Mouse (Mus musculus): ENCODE data around the gene S100a8. TPM values are rescaled to one million over a fixed set of nuclear protein-coding genes. Genes with fewer than 3 reads are reported as not detected.
A peak's percentile ranks its signal among the peaks of the same experiment; 100 is the strongest.

Gene S100a8
- total RNA-seq (2021) = not detected
- long read RNA-seq, experiment 1 = 0 reads
- long read RNA-seq, experiment 2 = 0 reads

GRCm38 (mm10) chr3:90668846-90669245 is at the start of gene S100a8:
Gene S100a8, plus strand, starts transcription at chr3:90668978.
- intact Hi-C loops (cut with DNase I) = no loop called here
- no peak for DNase-seq

- DNase-seq = no peak
- intact Hi-C loops (cut with DNase I) = no loop called here
Measured at GRCm38 (mm10) chr3:90621552-90621951, 47.2 kb upstream of the S100a8 start.

GRCm38 (mm10) chr3:90623435-90624071 is 45.2 kb upstream of the S100a8 start:
- intact Hi-C loops (cut with DNase I) = no loop called here
- DNase-seq = no peak

DNA sequence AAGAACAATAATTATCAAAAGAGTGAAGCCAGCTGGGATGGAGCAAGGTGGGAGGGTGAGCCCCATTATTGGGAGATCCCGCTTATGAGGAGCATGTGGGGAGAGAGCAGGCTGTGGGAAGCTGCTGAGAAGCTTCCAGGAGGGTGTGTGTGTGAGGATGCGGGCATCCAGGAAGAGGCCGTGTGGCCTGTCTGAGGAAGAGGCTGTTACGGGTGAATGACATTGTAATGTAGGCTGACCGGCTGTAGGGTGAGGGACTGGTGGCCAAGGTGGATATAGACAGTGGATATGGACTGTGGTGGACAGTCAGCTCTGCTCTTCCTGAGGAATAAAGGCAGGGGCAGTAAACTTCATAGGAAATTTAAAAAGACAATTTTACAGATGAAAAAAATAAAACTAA is 43.3 kb upstream of the S100a8 start:
- intact Hi-C loops (cut with DNase I) = no loop called here
- no peak for DNase-seq

DNA sequence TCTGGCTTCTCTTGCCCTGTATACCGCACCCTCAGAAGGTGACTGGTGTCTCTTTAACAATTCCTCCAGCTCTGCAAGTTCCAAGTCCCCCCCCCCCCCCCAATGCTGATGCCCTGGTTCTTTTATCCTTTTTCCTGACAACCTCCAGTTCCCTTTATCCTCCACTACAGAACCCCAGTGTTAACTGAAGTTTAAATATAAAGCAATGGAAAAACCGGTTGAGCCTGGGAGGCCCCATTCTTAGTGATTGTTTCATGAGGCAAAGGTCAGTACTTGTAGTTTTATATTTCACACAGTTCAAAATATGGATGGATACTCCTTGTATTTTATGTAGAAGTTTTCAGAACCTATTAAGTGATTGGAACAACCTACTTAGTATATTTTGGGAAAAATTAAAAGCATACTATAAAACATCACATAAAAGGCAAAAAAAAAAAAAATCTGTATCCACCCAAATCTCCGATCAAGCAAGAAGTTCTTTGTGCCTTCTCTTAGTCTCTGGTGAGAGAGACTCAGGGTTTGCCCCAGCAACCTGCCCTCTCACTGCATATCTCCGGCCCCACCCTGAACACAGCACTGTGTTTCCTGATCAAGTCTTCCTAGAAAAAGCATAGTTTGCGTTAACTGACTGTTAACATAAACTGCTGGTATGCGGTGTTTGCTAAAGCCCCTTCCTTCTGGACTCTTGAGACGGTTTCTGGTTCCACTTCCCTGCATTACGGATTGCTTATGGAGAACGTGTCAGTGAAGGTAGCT is 42.3 kb upstream of the S100a8 start:
- no peak for DNase-seq
- intact Hi-C loops (cut with DNase I) = no loop called here

DNA sequence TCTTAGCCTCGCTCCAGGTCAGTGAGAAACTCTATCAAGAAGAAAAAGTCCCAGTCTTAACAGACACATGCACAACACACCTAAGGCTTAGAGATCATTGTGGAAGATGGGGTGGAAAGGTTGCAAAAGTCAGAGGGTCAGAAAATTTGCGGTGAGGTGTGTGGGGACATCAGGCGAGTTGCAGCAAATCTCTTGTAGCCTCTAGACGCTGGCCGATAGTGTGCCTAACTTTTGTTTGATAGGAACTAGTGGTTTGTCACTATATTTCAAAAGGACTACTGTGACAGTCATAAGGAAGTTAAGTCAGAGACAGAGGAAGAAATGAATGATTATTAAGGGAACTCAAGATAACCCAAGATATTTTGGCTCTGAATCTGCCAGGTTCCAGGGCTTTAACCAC is 41.4 kb upstream of the S100a8 start:
- intact Hi-C loops (cut with DNase I) = no loop called here
- no peak for DNase-seq

DNA sequence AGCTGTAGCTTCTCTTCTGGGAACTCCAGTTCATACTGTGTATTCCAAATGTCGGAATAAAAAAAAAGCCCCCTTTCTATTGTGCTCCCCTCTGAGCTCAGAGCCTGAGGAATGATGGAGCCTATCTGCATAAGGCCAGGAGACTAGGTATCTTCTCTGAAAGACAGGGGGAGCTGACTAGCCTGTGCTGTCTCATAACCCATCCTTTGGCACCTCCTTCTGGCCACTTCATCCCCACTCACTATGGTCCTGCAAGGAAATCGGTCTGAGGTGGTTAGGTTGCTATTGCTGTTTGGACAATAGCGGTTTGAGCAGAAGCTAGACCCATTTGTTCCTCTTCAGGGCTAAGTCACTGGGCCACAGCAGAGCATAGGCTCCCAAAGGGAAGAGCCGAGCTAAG is 41.0 kb upstream of the S100a8 start:
- intact Hi-C loops (cut with DNase I) = no loop called here
- no peak for DNase-seq

- intact Hi-C loops (cut with DNase I) = no loop called here
- DNase-seq = no peak
Measured at GRCm38 (mm10) chr3:90629298-90629697, 39.5 kb upstream of the S100a8 start.

GRCm38 (mm10) chr3:90631984-90632383 is 36.8 kb upstream of the S100a8 start:
- intact Hi-C loops (cut with DNase I) = no loop called here
- DNase-seq = no peak

GRCm38 (mm10) chr3:90638511-90639275 is 30.1 kb upstream of the S100a8 start:
- intact Hi-C loops (cut with DNase I) = no loop called here
- DNase-seq = no peak

- no peak for DNase-seq
- intact Hi-C loops (cut with DNase I) = no loop called here
Measured at GRCm38 (mm10) chr3:90639511-90640154, 29.1 kb upstream of the S100a8 start.

GRCm38 (mm10) chr3:90640981-90641380 is 27.8 kb upstream of the S100a8 start:
- intact Hi-C loops (cut with DNase I) = no loop called here
- no peak for DNase-seq

DNA sequence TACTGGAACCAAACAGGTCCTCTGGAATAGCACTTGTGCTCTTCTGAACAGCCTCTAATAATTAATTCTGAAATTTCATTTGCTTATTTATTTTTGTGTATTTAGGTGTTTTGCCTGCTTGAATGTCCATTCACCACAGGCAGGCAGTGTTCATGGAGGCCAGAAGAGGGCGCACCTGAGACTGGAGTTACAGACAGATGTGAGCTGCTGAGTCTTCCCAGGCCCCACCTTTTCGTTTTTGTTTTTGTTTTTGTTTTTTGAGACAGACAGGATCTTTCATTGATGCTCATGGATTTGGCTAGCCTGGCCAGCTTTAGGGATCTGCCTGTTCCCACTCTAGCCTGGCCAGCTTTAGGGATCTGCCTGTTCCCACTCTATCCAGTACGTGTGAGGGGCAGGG is 24.6 kb upstream of the S100a8 start:
- intact Hi-C loops (cut with DNase I) = no loop called here
- peak; percentile 33 to 36 for DNase-seq

- DNase-seq = no peak
- intact Hi-C loops (cut with DNase I) = no loop called here
Measured at GRCm38 (mm10) chr3:90647291-90647690, 21.5 kb upstream of the S100a8 start.

DNA sequence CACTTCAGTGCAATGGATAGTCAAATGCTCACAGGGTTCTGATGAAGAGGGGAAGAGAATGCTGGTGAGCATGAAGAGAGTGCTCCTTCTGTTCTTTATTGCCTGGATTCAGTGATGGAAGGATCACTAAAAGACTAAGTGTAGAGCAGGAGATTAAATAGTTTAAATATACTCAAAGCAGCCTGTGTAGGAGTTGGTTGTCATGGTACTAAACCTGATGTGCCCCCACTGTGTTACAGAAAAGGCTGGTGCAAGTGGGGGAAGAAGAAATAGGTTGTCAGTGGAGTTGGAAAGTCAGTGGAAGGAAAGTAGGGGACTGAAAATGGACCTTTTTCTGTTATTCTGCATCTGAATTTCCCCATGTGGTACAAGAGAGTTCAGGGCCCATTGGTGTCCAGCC is 19.8 kb upstream of the S100a8 start:
- intact Hi-C loops (cut with DNase I) = no loop called here
- DNase-seq = no peak

DNA sequence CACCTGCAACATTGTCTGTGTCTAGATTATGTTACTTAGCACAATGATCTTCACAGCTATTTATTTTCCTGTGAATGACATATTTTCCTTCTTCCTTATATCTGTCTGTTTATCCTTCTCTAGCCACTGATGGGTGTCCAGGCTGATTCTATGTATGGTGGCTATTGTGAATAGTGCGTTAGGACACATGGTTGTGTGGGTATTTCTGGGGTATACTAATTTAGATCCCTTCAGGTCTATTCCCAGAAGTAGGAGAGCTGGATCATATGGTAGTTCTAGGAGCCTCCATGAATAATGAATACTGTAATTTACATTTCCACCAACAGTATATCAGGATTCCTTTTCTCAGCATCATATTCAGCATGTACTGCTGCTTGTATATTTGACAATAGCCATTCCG is 18.9 kb upstream of the S100a8 start:
- intact Hi-C loops (cut with DNase I) = no loop called here

DNA sequence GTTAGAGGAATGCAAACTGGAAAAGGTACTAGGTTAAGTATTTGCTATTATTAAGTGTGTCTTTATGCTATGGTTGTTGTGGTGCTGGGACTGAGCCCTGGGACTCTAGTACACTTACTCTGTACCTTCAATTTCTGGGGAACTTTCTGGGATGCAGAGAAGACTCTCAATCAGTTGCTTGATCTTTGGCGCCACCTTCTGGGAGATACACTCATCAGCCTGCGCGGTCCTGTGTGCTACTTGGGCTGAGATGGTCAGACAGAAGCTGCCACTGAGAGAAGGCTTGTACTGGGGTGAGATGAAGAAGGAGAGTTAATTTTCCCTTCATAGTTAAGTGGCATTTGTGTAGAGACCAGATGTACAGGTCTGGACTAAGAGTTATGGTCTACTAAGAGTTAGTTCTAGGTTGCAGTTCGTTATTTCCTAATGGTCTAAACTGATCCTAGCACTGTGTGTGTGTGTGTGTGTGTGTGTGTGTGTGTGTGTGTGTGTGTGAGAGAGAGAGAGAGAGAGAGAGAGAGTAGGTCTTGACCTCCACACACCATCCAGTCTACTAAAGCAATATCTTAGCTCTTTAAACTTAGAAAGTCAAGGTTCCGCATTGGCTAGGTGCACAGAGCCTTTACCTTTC is 15.8 kb upstream of the S100a8 start:
- intact Hi-C loops (cut with DNase I) = no loop called here
- peak; percentile 36 to 56 for DNase-seq

More for the DNA sequence above, 18.9 kb upstream of the S100a8 start:
- no peak for DNase-seq

DNA sequence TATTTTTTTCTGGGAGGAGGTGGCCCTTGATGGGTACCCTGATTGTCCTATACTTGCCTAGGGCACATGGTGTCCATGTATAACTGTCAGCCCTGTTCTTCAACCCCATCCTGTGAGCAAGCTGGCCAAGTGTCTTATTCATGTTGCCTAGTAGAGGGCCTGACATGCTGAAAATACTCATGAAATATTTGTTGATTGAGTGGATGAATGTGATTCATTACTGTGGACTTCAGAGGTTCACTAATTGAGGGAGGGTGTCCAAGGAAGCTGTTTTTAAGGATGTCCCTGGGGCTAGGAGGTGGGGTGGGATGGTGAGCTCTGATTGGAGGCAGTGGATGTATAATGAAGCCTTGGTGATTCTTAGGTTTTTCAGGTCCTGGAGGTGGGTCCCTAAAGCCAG is 15.1 kb upstream of the S100a8 start, which contains the start of gene S100a7a:
Gene S100a7a, plus strand, starts transcription at position 301 of the 400 bp plus-strand sequence.
- no peak for DNase-seq
- intact Hi-C loops (cut with DNase I) = no loop called here

DNA sequence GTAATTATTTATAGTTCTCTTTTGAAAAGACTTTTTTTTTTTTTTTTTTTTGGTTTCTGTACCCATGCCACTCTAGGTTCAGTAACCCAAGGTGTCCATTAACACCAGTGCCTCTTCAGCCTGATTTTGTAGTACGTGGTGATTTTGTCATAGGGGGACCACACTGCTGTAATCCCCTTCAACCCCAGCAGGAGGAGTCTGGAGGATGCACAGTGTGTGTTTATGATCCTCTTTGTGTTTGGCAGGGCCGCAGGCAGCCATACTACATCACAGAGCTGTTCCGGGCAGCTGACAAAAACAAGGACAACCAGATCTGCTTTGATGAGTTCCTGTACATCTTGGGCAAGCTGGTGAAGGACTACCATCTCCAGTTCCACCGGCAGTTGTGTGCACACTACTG is 11.4 kb upstream of the S100a8 start:
- intact Hi-C loops (cut with DNase I) = no loop called here
- DNase-seq = no peak

- intact Hi-C loops (cut with DNase I) = no loop called here
- DNase-seq = no peak
Measured at GRCm38 (mm10) chr3:90659364-90660044, 9.3 kb upstream of the S100a8 start.
